Mouse (Mus musculus): Measurements from ENCODE around the gene Cox19. TPM values are rescaled to one million over a fixed set of nuclear protein-coding genes. Genes with fewer than 3 reads are reported as not detected.

Cox19 gene
- polyA plus RNA-seq, 1 experiment from 2014 or later, result 111 TPM

- H3K4me2 ChIP-seq, result no peak overlapping the region
- WGBS, result 80% methylated on average over 9 of the region's 9 CpGs
- H3K36me3 ChIP-seq (ENCODE audit: poor library complexity, severe bottlenecking), result no peaks in the 10 kb centered on the region
- no peak overlapping the region for H3K4me3 ChIP-seq
- H3K27me3 ChIP-seq, result peaks cover 46% of the 10 kb centered on the region
- H3K4me1 ChIP-seq, result peaks cover 19% of the 10 kb centered on the region; the same call in 1 of the 2 replicates
- no peak for ATAC-seq
- H3K9me3 ChIP-seq (replicated peaks), result no peaks in the 10 kb centered on the region
- H3K27ac ChIP-seq, result no peak overlapping the region
- 0 out of 2 replicates have a peak overlapping the region, but pooled peaks have one; percentile 12 for H3K9ac ChIP-seq
Measured at GRCm38 (mm10) chr5:139323260-139323924, 27.8 kb downstream of the Cox19 start.

- peaks cover 19% of the 10 kb centered on the region; the same call in 1 of the 2 replicates for H3K4me1 ChIP-seq
- H3K9me3 ChIP-seq (replicated peaks), result no peaks in the 10 kb centered on the region
- no peak for ATAC-seq
- no peak overlapping the region for H3K4me3 ChIP-seq
- no peaks in the 10 kb centered on the region for H3K36me3 ChIP-seq (ENCODE audit: poor library complexity, severe bottlenecking)
- H3K27ac ChIP-seq, result no peak overlapping the region
- H3K9ac ChIP-seq, result no peak overlapping the region
- 77% methylated on average over 6 of the region's 6 CpGs for WGBS
- H3K4me2 ChIP-seq, result no peak overlapping the region
- H3K27me3 ChIP-seq, result peaks cover 38% of the 10 kb centered on the region
Measured at GRCm38 (mm10) chr5:139321331-139321730, 29.9 kb downstream of the Cox19 start.

GRCm38 (mm10) chr5:139320424-139320823, 30.8 kb downstream of the Cox19 start:
- H3K36me3 ChIP-seq (ENCODE audit: poor library complexity, severe bottlenecking), result no peaks in the 10 kb centered on the region
- H3K9me3 ChIP-seq (replicated peaks), result no peaks in the 10 kb centered on the region
- WGBS, result 81% methylated on average over 7 of the region's 7 CpGs
- no peak overlapping the region for H3K4me3 ChIP-seq
- peaks cover 29% of the 10 kb centered on the region for H3K27me3 ChIP-seq
- peaks cover 16% of the 10 kb centered on the region; the same call in 1 of the 2 replicates for H3K4me1 ChIP-seq
- no peak for ATAC-seq
- H3K4me2 ChIP-seq, result no peak overlapping the region
- H3K27ac ChIP-seq, result no peak overlapping the region
- no peak overlapping the region for H3K9ac ChIP-seq

GRCm38 (mm10) chr5:139317751-139318504, 33.3 kb downstream of the Cox19 start:
- Histone ChIP-seq H3K4me2 (no peak overlapping the region), H3K27ac (no peak overlapping the region), H3K36me3 (ENCODE audit: poor library complexity, severe bottlenecking) (no peaks in the 10 kb centered on the region), H3K9me3 (replicated peaks) (no peaks in the 10 kb centered on the region), H3K4me1 (no peaks in the 10 kb centered on the region), H3K27me3 (peaks cover 4% of the 10 kb centered on the region), H3K9ac (no peak overlapping the region), H3K4me3 (no peak overlapping the region)
- ATAC-seq, result no peak
- 64% methylated on average over 21 of the region's 21 CpGs for WGBS

GRCm38 (mm10) chr5:139316982-139317675, 34.1 kb downstream of the Cox19 start:
- Histone ChIP-seq H3K36me3 (ENCODE audit: poor library complexity, severe bottlenecking) (no peaks in the 10 kb centered on the region), H3K4me1 (no peaks in the 10 kb centered on the region), H3K4me2 (no peak overlapping the region), H3K27me3 (0 out of 2 replicates have a peak, but pooled peaks cover 2% of the 10 kb centered on the region), H3K27ac (no peak overlapping the region), H3K4me3 (no peak overlapping the region), H3K9ac (no peak overlapping the region), H3K9me3 (replicated peaks) (no peaks in the 10 kb centered on the region)
- no peak for ATAC-seq
- 79% methylated on average over 6 of the region's 6 CpGs for WGBS

GRCm38 (mm10) chr5:139314941-139315642, 36.1 kb downstream of the Cox19 start:
- Histone ChIP-seq H3K4me1 (no peaks in the 10 kb centered on the region), H3K4me3 (no peak overlapping the region), H3K9ac (no peak overlapping the region), H3K27ac (no peak overlapping the region), H3K4me2 (no peak overlapping the region), H3K27me3 (0 out of 2 replicates have a peak, but pooled peaks cover 2% of the 10 kb centered on the region), H3K36me3 (ENCODE audit: poor library complexity, severe bottlenecking) (no peaks in the 10 kb centered on the region), H3K9me3 (replicated peaks) (no peaks in the 10 kb centered on the region)
- 83% methylated on average over 12 of the region's 12 CpGs for WGBS
- ATAC-seq, result no peak

- 89% methylated on average over 9 of the region's 9 CpGs for WGBS
Measured at GRCm38 (mm10) chr5:139313536-139313935, 37.7 kb downstream of the Cox19 start.

GRCm38 (mm10) chr5:139311822-139312221, 39.4 kb downstream of the Cox19 start:
- Histone ChIP-seq H3K27me3 (no peaks in the 10 kb centered on the region), H3K9ac (no peak overlapping the region), H3K4me1 (no peaks in the 10 kb centered on the region), H3K4me3 (no peak overlapping the region), H3K27ac (no peak overlapping the region), H3K36me3 (ENCODE audit: poor library complexity, severe bottlenecking) (no peaks in the 10 kb centered on the region), H3K4me2 (no peak overlapping the region), H3K9me3 (replicated peaks) (no peaks in the 10 kb centered on the region)
- no peak for ATAC-seq
- 95% methylated on average over 9 of the region's 9 CpGs for WGBS

More at GRCm38 (mm10) chr5:139313536-139313935, 37.7 kb downstream of the Cox19 start:
- Histone ChIP-seq H3K9ac (no peak overlapping the region), H3K27ac (no peak overlapping the region), H3K4me1 (no peaks in the 10 kb centered on the region), H3K27me3 (0 out of 2 replicates have a peak, but pooled peaks cover 2% of the 10 kb centered on the region), H3K9me3 (replicated peaks) (no peaks in the 10 kb centered on the region), H3K4me3 (no peak overlapping the region), H3K36me3 (ENCODE audit: poor library complexity, severe bottlenecking) (no peaks in the 10 kb centered on the region), H3K4me2 (no peak overlapping the region)
- ATAC-seq, result no peak

- no peak overlapping the region for H3K27ac ChIP-seq
- no peak overlapping the region for H3K4me2 ChIP-seq
- no peak for ATAC-seq
- no peaks in the 10 kb centered on the region for H3K4me1 ChIP-seq
- 88% methylated on average over 4 of the region's 4 CpGs for WGBS
- no peak overlapping the region for H3K4me3 ChIP-seq
- H3K9me3 ChIP-seq (replicated peaks), result no peaks in the 10 kb centered on the region
- H3K36me3 ChIP-seq (ENCODE audit: poor library complexity, severe bottlenecking), result no peaks in the 10 kb centered on the region
- no peak overlapping the region for H3K9ac ChIP-seq
- no peaks in the 10 kb centered on the region for H3K27me3 ChIP-seq
Measured at GRCm38 (mm10) chr5:139310477-139310876, 40.7 kb downstream of the Cox19 start.

GRCm38 (mm10) chr5:139309946-139310345, 41.3 kb downstream of the Cox19 start:
- Histone ChIP-seq H3K27me3 (no peaks in the 10 kb centered on the region), H3K9me3 (replicated peaks) (no peaks in the 10 kb centered on the region), H3K9ac (no peak overlapping the region), H3K4me3 (no peak overlapping the region), H3K4me1 (no peaks in the 10 kb centered on the region), H3K27ac (no peak overlapping the region), H3K4me2 (no peak overlapping the region), H3K36me3 (ENCODE audit: poor library complexity, severe bottlenecking) (no peaks in the 10 kb centered on the region)
- no peak for ATAC-seq
- WGBS, result 83% methylated on average over 3 of the region's 3 CpGs

GRCm38 (mm10) chr5:139303646-139304061, 47.6 kb downstream of the Cox19 start:
- no peak overlapping the region for H3K4me2 ChIP-seq
- no peak for ATAC-seq
- H3K4me1 ChIP-seq, result no peaks in the 10 kb centered on the region
- no peaks in the 10 kb centered on the region for H3K27me3 ChIP-seq
- WGBS, result 90% methylated on average over 9 of the region's 9 CpGs
- no peaks in the 10 kb centered on the region for H3K9me3 ChIP-seq (replicated peaks)
- no peaks in the 10 kb centered on the region for H3K36me3 ChIP-seq (ENCODE audit: poor library complexity, severe bottlenecking)
- H3K9ac ChIP-seq, result no peak overlapping the region
- no peak overlapping the region for H3K27ac ChIP-seq
- no peak overlapping the region for H3K4me3 ChIP-seq
